Mouse (Mus musculus) heart, adult 2 months (tissue): ENCODE measurements at regions not wholly inside any gene's neighbourhood (a gene's known extent, or its start where the extent isn't known, plus 50 kb on each side); places are given as distances from the start of the nearest gene placed in this dataset.

Experiments
- CTCF ChIP-seq: fragments of 200-600 bp; IDR thresholded peaks from 2 replicates; pipeline ENCODE4 v1.8.1; 2022; ENCODE audit warnings: antibody characterized with exemption, mild to moderate bottlenecking, moderate library complexity
- EP300 ChIP-seq: fragments of 200-500 bp; IDR thresholded peaks from 2 replicates; pipeline ENCODE4 v1.6.1; 2011; ENCODE audit warnings: low read depth, low read length, control low read depth; ENCODE audit not compliant: insufficient read depth
- POLR2A ChIP-seq: fragments of 200-500 bp; IDR thresholded peaks from 2 replicates; pipeline ENCODE4 v1.6.1; 2011; ENCODE audit warnings: mild to moderate bottlenecking, low read depth, low read length, control low read depth; ENCODE audit not compliant: insufficient read depth

DNA sequence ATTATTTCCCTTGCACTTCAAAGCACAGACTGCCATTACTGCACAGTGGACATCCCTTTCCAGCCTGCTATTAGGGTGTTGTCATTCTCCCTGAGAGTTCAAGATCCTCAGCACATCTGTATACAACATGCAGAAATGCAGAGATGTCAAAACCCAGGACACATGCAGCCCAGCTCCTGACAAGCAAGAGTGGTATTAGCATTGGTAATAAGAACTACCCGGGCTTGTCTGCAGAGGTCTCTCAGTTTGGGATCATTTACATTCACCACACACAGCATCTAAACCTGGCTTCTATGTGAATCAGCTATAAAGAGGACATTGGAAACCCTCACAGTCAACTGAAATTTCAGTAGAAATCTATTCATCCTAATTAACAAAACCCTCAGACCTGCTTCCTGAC is 270.1 kb upstream of the Nectin3 start:
- TF ChIP-seq CTCF = no peak
- no peak for TF ChIP-seq EP300
- no peak for TF ChIP-seq POLR2A
